Mouse (Mus musculus) stomach, postnatal 0 days (tissue): ENCODE measurements around the gene Mrpl22.

Source experiments
- CTCF ChIP-seq: IDR thresholded peaks from 2 replicates; pipeline ENCODE4 v1.5.1; 2016; ENCODE audit warnings: antibody characterized with exemption, low read depth, mild to moderate bottlenecking, moderate library complexity
- EP300 ChIP-seq: optimal IDR thresholded peaks from 2 replicates; pipeline ENCODE3; 2016; ENCODE audit warnings: antibody characterized with exemption

GRCm38 (mm10) chr11:58138821-58139220, 32.6 kb upstream of the Mrpl22 start:
- TF ChIP-seq CTCF, result no peak
- no peak for TF ChIP-seq EP300
